Mouse (Mus musculus) B cell, adult 2 months (primary cell): Measurements from ENCODE around the gene Uba1.

Experiments
- DNase-seq, 2 experiments: peaks; one replicate each; pipeline ENCODE4 v3.0.0; 2022

Gene Uba1

DNA sequence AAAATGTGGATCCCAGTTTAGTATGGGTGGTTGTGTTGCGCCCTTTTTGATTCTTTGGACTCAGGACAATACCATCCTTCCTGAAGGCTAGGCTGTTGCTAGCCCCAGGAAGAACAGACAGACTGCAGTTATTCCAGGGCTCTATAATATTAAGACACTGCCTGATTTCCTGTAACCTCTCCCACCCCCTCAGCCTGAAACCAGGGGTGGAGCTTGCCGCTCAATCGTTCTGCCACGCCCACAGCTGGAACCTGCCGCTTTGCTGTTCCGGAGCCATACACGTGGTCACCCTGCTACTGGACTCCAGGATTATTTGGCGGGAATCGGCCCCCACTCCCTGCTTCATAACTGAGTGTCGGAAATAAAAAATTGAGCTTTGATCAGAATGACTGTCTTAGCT is 71.9 kb downstream of the Uba1 start:
- peak; percentile 1 to 44 for DNase-seq
